Mouse (Mus musculus) erythroblast, embryonic 14.5 days (primary cell): ENCODE data around the gene Gapvd1.

Source experiments
- GATA1 ChIP-seq: IDR thresholded peaks from 2 replicates; pipeline ENCODE4 v1.6.1; 2012; ENCODE audit warnings: low read length, inconsistent platforms, mixed read lengths
- TAL1 ChIP-seq: IDR thresholded peaks from 3 replicates; pipeline ENCODE4 v1.6.1; 2012; ENCODE audit warnings: low read length, inconsistent platforms, mixed read lengths

- TF ChIP-seq TAL1 (no peak), GATA1 (no peak)
Observed at GRCm38 (mm10) chr2:34771368-34772226, 16.6 kb upstream of the Gapvd1 start, which contains the start of gene Hspa5.
